Mouse (Mus musculus) thymus, adult 18-20 months (tissue): Measurements from ENCODE around the gene Vmn2r101.

Experiments
- DNase-seq, 2 experiments: peaks; one replicate each; pipeline ENCODE4 v3.0.0; 2022; ENCODE audit warnings: mixed read lengths in 2 of 2

Vmn2r101 gene

GRCm38 (mm10) chr17:19576927-19577326 is at the start of gene Vmn2r101:
TSS of gene Vmn2r101 (plus strand) at chr17:19577227.
- DNase-seq = no peak

- no peak for DNase-seq
Measured at GRCm38 (mm10) chr17:19629328-19629727, 52.3 kb downstream of the Vmn2r101 start.

GRCm38 (mm10) chr17:19658447-19658846 is 81.4 kb downstream of the Vmn2r101 start:
- no peak for DNase-seq

GRCm38 (mm10) chr17:19660028-19660427 is 83.0 kb downstream of the Vmn2r101 start, which contains the start of gene Vmn2r102:
TSS of gene Vmn2r102 (plus strand) at chr17:19660328.
- no peak for DNase-seq
